Mouse (Mus musculus) forebrain, embryonic 11.5 days (tissue): ENCODE results near the gene Ly6g5b. TPM values are rescaled to one million over a fixed set of nuclear protein-coding genes. Genes with fewer than 3 reads are reported as not detected.

Source experiments
- ATAC-seq: fragments of 200-750 bp; cut with Nextera tagmentation; replicated peaks from 2 replicates; pipeline ENCODE4 v1.8.0; 2017; ENCODE audit warnings: moderate TSS enrichment; ENCODE audit not compliant: low FRiP score
- DNase-seq: peaks from one replicate; pipeline ENCODE4 v3.0.0-alpha.2; 2017; ENCODE audit warnings: low spot score
- H3K27ac ChIP-seq: fragments of 300-500 bp; sonication (generic); 2 replicates; pipeline ENCODE4 v1.5.1; 2014; ENCODE audit warnings: low read depth, low read length
- H3K27me3 ChIP-seq: fragments of 300-500 bp; sonication (generic); 2 replicates; pipeline ENCODE4 v1.6.1; 2014; ENCODE audit warnings: mild to moderate bottlenecking, low read length, mixed read lengths; ENCODE audit not compliant: control insufficient read depth, insufficient read depth
- H3K36me3 ChIP-seq: fragments of 300-500 bp; sonication (generic); 2 replicates; pipeline ENCODE4 v1.6.1; 2014; ENCODE audit warnings: mild to moderate bottlenecking, low read length, moderate library complexity, mixed read lengths; ENCODE audit not compliant: control insufficient read depth, insufficient read depth
- H3K4me1 ChIP-seq: fragments of 300-500 bp; sonication (generic); replicated peaks from 2 replicates; pipeline ENCODE4 v1.6.1; 2014; ENCODE audit warnings: low read length, mixed read lengths; ENCODE audit not compliant: control insufficient read depth, insufficient read depth
- H3K4me2 ChIP-seq: fragments of 300-500 bp; sonication (generic); 2 replicates; pipeline ENCODE4 v1.6.1; 2014; ENCODE audit warnings: low read depth, mild to moderate bottlenecking, low read length, moderate library complexity, mixed read lengths; ENCODE audit not compliant: severe bottlenecking
- H3K4me3 ChIP-seq: fragments of 300-500 bp; sonication (generic); 2 replicates; pipeline ENCODE4 v1.5.1; 2014; ENCODE audit warnings: low read depth, low read length
- H3K9ac ChIP-seq: fragments of 300-500 bp; sonication (generic); 2 replicates; pipeline ENCODE4 v1.6.1; 2014; ENCODE audit warnings: low read length
- H3K9me3 ChIP-seq: fragments of 300-500 bp; sonication (generic); 2 replicates; pipeline ENCODE4 v1.6.1; 2016; ENCODE audit warnings: low read length, mixed read lengths; ENCODE audit not compliant: control insufficient read depth
- WGBS: fragments of 180-500 bp; shearing (Covaris S2); extraction: QIAGEN DNeasy Blood & Tissue Kit; methylation state at CpG from one replicate; pipeline ENCODE4 v1.1.7; 2014; 5-methylcytosine and 5-hydroxymethylcytosine counted together
- polyA plus RNA-seq: library from polyadenylated mRNA; unstranded; fragments of >200 nt; fragmentation: Nextera tagmentation; extraction: Ambion mirVana; gene quantifications from 2 replicates; pipeline ENCODE4 v1.2.1, GENCODE M21; 2014

Ly6g5b gene
- polyA plus RNA-seq, 1 experiment from 2014 or later: 1.4 TPM

GRCm38 (mm10) chr17:35133517-35133916, 18.3 kb upstream of the Ly6g5b start:
- Histone ChIP-seq H3K4me1 (peaks cover 3% of the 10 kb centered on the region), H3K27ac (no peak overlapping the region), H3K4me2 (no peak overlapping the region), H3K9me3 (no peaks in the 10 kb centered on the region), H3K27me3 (no peaks in the 10 kb centered on the region), H3K36me3 (0 out of 2 replicates have a peak, but pooled peaks cover 1% of the 10 kb centered on the region), H3K9ac (no peak overlapping the region), H3K4me3 (no peak overlapping the region)
- ATAC-seq (no peak), DNase-seq (no peak)
- WGBS: 96% methylated on average over 7 of the region's 7 CpGs

GRCm38 (mm10) chr17:35132174-35132560, 16.9 kb upstream of the Ly6g5b start:
- Histone ChIP-seq H3K36me3 (no peaks in the 10 kb centered on the region), H3K4me2 (no peak overlapping the region), H3K4me3 (no peak overlapping the region), H3K27me3 (no peaks in the 10 kb centered on the region), H3K4me1 (peaks cover 3% of the 10 kb centered on the region), H3K9me3 (no peaks in the 10 kb centered on the region), H3K9ac (no peak overlapping the region), H3K27ac (no peak overlapping the region)
- DNase-seq: no peak
- no peak for ATAC-seq
- 79% methylated on average over 3 of the region's 3 CpGs for WGBS

- H3K4me3 ChIP-seq: no peak within 1 kb of the TSS
- no peaks in the 10 kb centered on the region for H3K27me3 ChIP-seq
- no peaks in the 10 kb centered on the region for H3K36me3 ChIP-seq
- H3K4me2 ChIP-seq: no peak within 1 kb of the TSS
- H3K4me1 ChIP-seq: peaks cover 7% of the 10 kb centered on the region
- no peak within 1 kb of the TSS for H3K27ac ChIP-seq
- DNase-seq (no peak), ATAC-seq (no peak)
- no peaks in the 10 kb centered on the region for H3K9me3 ChIP-seq
- no peak within 1 kb of the TSS for H3K9ac ChIP-seq
- WGBS: 83% methylated on average over 15 of the region's 15 CpGs
These were observed 16.4 kb upstream of the Ly6g5b start, which contains the start of gene Apom for GRCm38 (mm10) chr17:35131500-35132173. Gene Apom, minus strand, starts transcription at chr17:35132050.

GRCm38 (mm10) chr17:35131038-35131437, 15.8 kb upstream of the Ly6g5b start:
- Histone ChIP-seq H3K9me3 (no peaks in the 10 kb centered on the region), H3K4me2 (no peak overlapping the region), H3K27me3 (no peaks in the 10 kb centered on the region), H3K4me1 (peaks cover 7% of the 10 kb centered on the region; the same call in 1 of the 2 replicates), H3K36me3 (no peaks in the 10 kb centered on the region), H3K9ac (no peak overlapping the region), H3K27ac (no peak overlapping the region), H3K4me3 (no peak overlapping the region)
- WGBS: 90% methylated on average over 8 of the region's 8 CpGs
- ATAC-seq (no peak), DNase-seq (no peak)

GRCm38 (mm10) chr17:35128996-35129395, 13.8 kb upstream of the Ly6g5b start:
- no peak overlapping the region for H3K27ac ChIP-seq
- H3K4me2 ChIP-seq: no peak overlapping the region
- peaks cover 7% of the 10 kb centered on the region; the same call in 1 of the 2 replicates for H3K4me1 ChIP-seq
- WGBS: 74% methylated on average over 11 of the region's 11 CpGs
- no peak overlapping the region for H3K4me3 ChIP-seq
- no peaks in the 10 kb centered on the region for H3K36me3 ChIP-seq
- H3K27me3 ChIP-seq: no peaks in the 10 kb centered on the region
- DNase-seq: no peak
- ATAC-seq: no peak
- H3K9ac ChIP-seq: no peak overlapping the region
- no peaks in the 10 kb centered on the region for H3K9me3 ChIP-seq

- peak overlapping the region; percentile 65 for H3K4me3 ChIP-seq
- H3K9ac ChIP-seq: peak overlapping the region; percentile 84
- H3K9me3 ChIP-seq: no peaks in the 10 kb centered on the region
- no peaks in the 10 kb centered on the region for H3K27me3 ChIP-seq
- no peaks in the 10 kb centered on the region for H3K36me3 ChIP-seq
- 73% methylated on average over 13 of the region's 13 CpGs for WGBS
- H3K4me2 ChIP-seq: peak overlapping the region; percentile 83
- H3K4me1 ChIP-seq: peaks cover 10% of the 10 kb centered on the region; the same call in 1 of the 2 replicates
- DNase-seq (no peak), ATAC-seq (no peak)
- no peak overlapping the region for H3K27ac ChIP-seq
These were observed 11.8 kb upstream of the Ly6g5b start for GRCm38 (mm10) chr17:35127017-35127416.

GRCm38 (mm10) chr17:35126206-35126611, 11.0 kb upstream of the Ly6g5b start, which contains the start of gene D17H6S53E:
Gene D17H6S53E, plus strand, starts transcription at chr17:35126373.
- Histone ChIP-seq H3K4me3 (peak within 1 kb of the TSS; percentile 65), H3K4me2 (peak within 1 kb of the TSS; percentile 83), H3K9ac (peak within 1 kb of the TSS; percentile 84), H3K9me3 (no peaks in the 10 kb centered on the region), H3K27me3 (no peaks in the 10 kb centered on the region), H3K36me3 (no peaks in the 10 kb centered on the region), H3K4me1 (peaks cover 11% of the 10 kb centered on the region; the same call in 1 of the 2 replicates), H3K27ac (0 out of 2 replicates have a peak within 1 kb of the TSS, but pooled peaks have one; percentile 37)
- ATAC-seq: peak; percentile 25; the same call in 1 of the 2 replicates
- whole genome bisulfite sequencing: under 1% methylated on average over 36 of the region's 36 CpGs
- DNase-seq: peak; percentile 83

GRCm38 (mm10) chr17:35125578-35125977, 10.3 kb upstream of the Ly6g5b start:
- Histone ChIP-seq H3K4me2 (peak overlapping the region; percentile 83), H3K36me3 (no peaks in the 10 kb centered on the region), H3K4me3 (peak overlapping the region; percentile 65), H3K4me1 (peaks cover 11% of the 10 kb centered on the region; the same call in 1 of the 2 replicates), H3K27ac (0 out of 2 replicates have a peak overlapping the region, but pooled peaks have one; percentile 37), H3K9me3 (no peaks in the 10 kb centered on the region), H3K27me3 (no peaks in the 10 kb centered on the region), H3K9ac (peak overlapping the region; percentile 84; the same call in 1 of the 2 replicates)
- 36% methylated on average over 6 of the region's 6 CpGs for WGBS
- DNase-seq (no peak), ATAC-seq (no peak)
